Mouse (Mus musculus) ES-Bruce4 (cell line): ENCODE data around the gene Prkar1a. TPM values are rescaled to one million over a fixed set of nuclear protein-coding genes. Genes with fewer than 3 reads are reported as not detected.

Experiments
- H3K27ac ChIP-seq: 2 replicates; pipeline ENCODE4 v1.5.1; 2012; ENCODE audit warnings: low read length, inconsistent platforms; ENCODE audit not compliant: insufficient read depth
- H3K27me3 ChIP-seq: 2 replicates; pipeline ENCODE4 v1.6.1; 2012; ENCODE audit warnings: mild to moderate bottlenecking, low read length, inconsistent platforms; ENCODE audit not compliant: control insufficient read depth, poor library complexity, insufficient read depth, severe bottlenecking
- H3K36me3 ChIP-seq: 2 replicates; pipeline ENCODE4 v1.6.1; 2012; ENCODE audit warnings: inconsistent platforms, mild to moderate bottlenecking, low read length, moderate library complexity; ENCODE audit not compliant: control insufficient read depth, poor library complexity, insufficient read depth, severe bottlenecking
- H3K4me1 ChIP-seq: one replicate; pipeline ENCODE4 v1.8.1; 2011; ENCODE audit warnings: low read length; ENCODE audit not compliant: control insufficient read depth, insufficient read depth
- H3K4me3 ChIP-seq: 2 replicates; pipeline ENCODE4 v1.5.1; 2011; ENCODE audit warnings: low read depth, mild to moderate bottlenecking, low read length
- H3K9ac ChIP-seq: 2 replicates; pipeline ENCODE4 v1.6.1; 2012; ENCODE audit warnings: low read depth, mild to moderate bottlenecking, inconsistent platforms; ENCODE audit not compliant: poor library complexity, severe bottlenecking
- H3K9me3 ChIP-seq: replicated peaks from 2 replicates; pipeline ENCODE4 v1.6.1; 2012; ENCODE audit warnings: mild to moderate bottlenecking, low read length, inconsistent platforms; ENCODE audit not compliant: control insufficient read depth, poor library complexity, insufficient read depth, severe bottlenecking
- CTCF ChIP-seq: IDR thresholded peaks from one replicate; pipeline ENCODE4 v1.8.1; 2011; ENCODE audit warnings: low read depth, low read length
- EP300 ChIP-seq: IDR thresholded peaks from 2 replicates; pipeline ENCODE4 v1.6.1; 2011; ENCODE audit warnings: low read depth, low read length; ENCODE audit not compliant: insufficient read depth
- POLR2A ChIP-seq: IDR thresholded peaks from one replicate; pipeline ENCODE4 v1.8.1; 2011; ENCODE audit warnings: low read length; ENCODE audit not compliant: insufficient read depth
- polyA plus RNA-seq: library from polyadenylated mRNA; stranded (reverse); fragments of >200 nt; gene quantifications from 2 replicates; pipeline ENCODE4 v1.2.4, GENCODE M21; 2011; ENCODE audit warnings: low read depth; ENCODE audit not compliant: missing spikeins, insufficient read depth, insufficient read length

Gene Prkar1a
- polyA plus RNA-seq, 1 experiment: 98.3 TPM

DNA sequence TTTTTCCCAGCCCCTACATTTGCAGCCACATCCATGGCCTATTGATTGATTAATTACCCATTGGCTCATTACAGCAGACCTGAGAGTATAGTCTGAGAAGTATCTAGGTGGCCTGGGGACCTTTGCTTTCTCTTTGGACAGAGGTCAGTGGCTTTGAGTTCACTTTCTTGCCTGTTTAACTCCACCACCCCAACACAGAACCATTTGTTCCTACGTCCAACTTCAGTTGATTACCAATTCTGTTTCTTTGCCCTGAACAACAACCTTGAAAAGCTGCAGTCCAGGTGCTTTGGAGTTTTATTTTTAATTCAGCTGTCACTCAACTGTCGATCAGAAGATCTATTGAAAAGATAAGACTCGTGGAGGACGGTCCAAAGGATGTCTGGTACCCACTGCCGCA lies 60.3 kb downstream of the Prkar1a start:
- TF ChIP-seq CTCF: no peak
- TF ChIP-seq EP300: no peak
- H3K9me3 ChIP-seq: no peaks in the 10 kb centered on the region

GRCm38 (mm10) chr11:109714341-109715247 lies 65.4 kb downstream of the Prkar1a start:
- no peaks in the 10 kb centered on the region for H3K36me3 ChIP-seq
- H3K4me1 ChIP-seq: no peaks in the 10 kb centered on the region
- H3K9me3 ChIP-seq: no peaks in the 10 kb centered on the region
- no peak overlapping the region for H3K27ac ChIP-seq
- no peak overlapping the region for H3K4me3 ChIP-seq
- no peaks in the 10 kb centered on the region for H3K27me3 ChIP-seq
- H3K9ac ChIP-seq: no peak overlapping the region
- TF ChIP-seq CTCF (no peak), EP300 (no peak), POLR2A (no peak)

More for the DNA sequence above, 60.3 kb downstream of the Prkar1a start:
- no peaks in the 10 kb centered on the region for H3K27me3 ChIP-seq
- H3K9ac ChIP-seq: no peak overlapping the region
- H3K4me1 ChIP-seq: no peaks in the 10 kb centered on the region
- no peak overlapping the region for H3K27ac ChIP-seq
- H3K36me3 ChIP-seq: no peaks in the 10 kb centered on the region
- no peak overlapping the region for H3K4me3 ChIP-seq

DNA sequence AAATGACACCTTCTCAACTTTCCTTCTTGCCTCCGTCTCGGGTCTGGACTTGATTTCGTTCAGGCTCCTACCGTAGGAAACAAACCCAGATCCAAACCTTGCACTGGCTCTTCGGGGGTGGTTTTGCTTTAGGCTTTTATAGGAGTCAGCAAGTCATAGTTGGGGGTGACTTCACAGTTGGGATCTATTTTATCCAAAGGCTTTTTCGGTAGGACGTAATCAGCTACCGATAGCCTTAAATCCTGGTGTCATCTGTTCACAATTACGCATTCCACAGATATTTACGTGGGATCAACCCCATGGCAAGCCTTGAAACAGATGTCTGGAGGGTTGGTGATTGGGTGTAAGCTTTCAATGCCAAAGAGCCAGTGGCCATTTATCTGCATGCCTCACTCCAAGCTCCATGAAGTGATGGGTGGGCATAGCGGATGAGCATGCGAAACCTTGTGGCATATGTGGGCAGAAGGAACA lies 66.1 kb downstream of the Prkar1a start:
- no peaks in the 10 kb centered on the region for H3K9me3 ChIP-seq
- H3K4me3 ChIP-seq: no peak overlapping the region
- no peaks in the 10 kb centered on the region for H3K36me3 ChIP-seq
- no peak overlapping the region for H3K9ac ChIP-seq
- TF ChIP-seq EP300 (no peak), POLR2A (no peak), CTCF (no peak)
- H3K27me3 ChIP-seq: no peaks in the 10 kb centered on the region
- H3K4me1 ChIP-seq: no peaks in the 10 kb centered on the region
- H3K27ac ChIP-seq: no peak overlapping the region

- H3K36me3 ChIP-seq: no peaks in the 10 kb centered on the region
- no peak for TF ChIP-seq CTCF
- no peak for TF ChIP-seq POLR2A
- no peak for TF ChIP-seq EP300
- no peak overlapping the region for H3K9ac ChIP-seq
- no peak overlapping the region for H3K4me3 ChIP-seq
- H3K27ac ChIP-seq: no peak overlapping the region
- no peaks in the 10 kb centered on the region for H3K9me3 ChIP-seq
- peaks cover 3% of the 10 kb centered on the region; the same call in 1 of the 2 replicates for H3K27me3 ChIP-seq
- no peaks in the 10 kb centered on the region for H3K4me1 ChIP-seq
Measured at GRCm38 (mm10) chr11:109716981-109717380, 67.8 kb downstream of the Prkar1a start.

GRCm38 (mm10) chr11:109717448-109717847 lies 68.2 kb downstream of the Prkar1a start:
- Histone ChIP-seq H3K27me3 (peaks cover 7% of the 10 kb centered on the region; the same call in 1 of the 2 replicates), H3K9me3 (no peaks in the 10 kb centered on the region), H3K36me3 (no peaks in the 10 kb centered on the region), H3K4me3 (no peak overlapping the region), H3K9ac (no peak overlapping the region), H3K27ac (no peak overlapping the region), H3K4me1 (no peaks in the 10 kb centered on the region)
- TF ChIP-seq EP300: no peak
- no peak for TF ChIP-seq CTCF
- TF ChIP-seq POLR2A: no peak
